Mouse (Mus musculus) heart, postnatal 0 days (tissue): ENCODE data around the gene Frmpd2.

Experiments used
- CTCF ChIP-seq: IDR thresholded peaks from 2 replicates; pipeline ENCODE4 v1.5.1; 2016; ENCODE audit warnings: antibody characterized with exemption, control low read depth, low read depth
- EP300 ChIP-seq: IDR thresholded peaks from 2 replicates; pipeline ENCODE4 v1.6.1; 2016; ENCODE audit warnings: antibody characterized with exemption, low read depth

GRCm38 (mm10) chr14:33476094-33476760 is 4.7 kb downstream of the Frmpd2 start:
- no peak for TF ChIP-seq CTCF
- TF ChIP-seq EP300: no peak
